Mouse (Mus musculus): ENCODE results near the gene Ccr6. TPM values are rescaled to one million over a fixed set of nuclear protein-coding genes. Genes with fewer than 3 reads are reported as not detected.

The Ccr6 gene
- 12.1 and 13.6 TPM in 2 replicates for polyA plus RNA-seq (2012; rRNA removed)

- WGBS, result 10% methylated on average over 3 of the region's 3 CpGs
- peaks cover 8% of the 10 kb centered on the region; the same call in 1 of the 2 replicates for H3K4me1 ChIP-seq (replicated peaks; ENCODE audit: control insufficient read depth, insufficient read depth, low read length)
- H3K36me3 ChIP-seq (ENCODE audit: control insufficient read depth, insufficient read depth, low read length), result no peaks in the 10 kb centered on the region
- no peak within 1 kb of the TSS for H3K27ac ChIP-seq (ENCODE audit: control insufficient read depth, insufficient read depth, low read length)
- no peaks in the 10 kb centered on the region for H3K27me3 ChIP-seq (ENCODE audit: control insufficient read depth, insufficient read depth, low read length)
- TF ChIP-seq CTCF (IDR thresholded peaks at IDR 0.05; ENCODE audit: borderline replicate concordance, control insufficient read depth, extremely low read depth, insufficient read depth, low read length, poor library complexity) (no peak), POLR2A (IDR thresholded peaks at IDR 0.05; ENCODE audit: control insufficient read depth, extremely low read depth, insufficient read depth, low read length, poor library complexity) (no peak)
- DNase-seq, result no peak
- H3K4me3 ChIP-seq (ENCODE audit: control insufficient read depth, insufficient read depth, low read length), result no peak within 1 kb of the TSS
These were observed at the start of gene Ccr6 for GRCm38 (mm10) chr17:8235743-8236142. Gene Ccr6, plus strand, starts transcription at chr17:8236043.

- Histone ChIP-seq H3K4me3 (ENCODE audit: control insufficient read depth, insufficient read depth, low read length) (no peak overlapping the region), H3K27ac (ENCODE audit: control insufficient read depth, insufficient read depth, low read length) (no peak overlapping the region), H3K36me3 (ENCODE audit: control insufficient read depth, insufficient read depth, low read length) (peaks cover 64% of the 10 kb centered on the region), H3K4me1 (replicated peaks; ENCODE audit: control insufficient read depth, insufficient read depth, low read length) (no peaks in the 10 kb centered on the region), H3K27me3 (ENCODE audit: control insufficient read depth, insufficient read depth, low read length) (no peaks in the 10 kb centered on the region)
- 97% methylated on average over 8 of the region's 8 CpGs for WGBS
- no peak for TF ChIP-seq CTCF (IDR thresholded peaks at IDR 0.05; ENCODE audit: borderline replicate concordance, control insufficient read depth, extremely low read depth, insufficient read depth, low read length, poor library complexity)
- TF ChIP-seq POLR2A (IDR thresholded peaks at IDR 0.05; ENCODE audit: control insufficient read depth, extremely low read depth, insufficient read depth, low read length, poor library complexity), result no peak
- DNase-seq, result no peak
These were observed 42.2 kb upstream of the Ccr6 start for GRCm38 (mm10) chr17:8193678-8194077.

DNA sequence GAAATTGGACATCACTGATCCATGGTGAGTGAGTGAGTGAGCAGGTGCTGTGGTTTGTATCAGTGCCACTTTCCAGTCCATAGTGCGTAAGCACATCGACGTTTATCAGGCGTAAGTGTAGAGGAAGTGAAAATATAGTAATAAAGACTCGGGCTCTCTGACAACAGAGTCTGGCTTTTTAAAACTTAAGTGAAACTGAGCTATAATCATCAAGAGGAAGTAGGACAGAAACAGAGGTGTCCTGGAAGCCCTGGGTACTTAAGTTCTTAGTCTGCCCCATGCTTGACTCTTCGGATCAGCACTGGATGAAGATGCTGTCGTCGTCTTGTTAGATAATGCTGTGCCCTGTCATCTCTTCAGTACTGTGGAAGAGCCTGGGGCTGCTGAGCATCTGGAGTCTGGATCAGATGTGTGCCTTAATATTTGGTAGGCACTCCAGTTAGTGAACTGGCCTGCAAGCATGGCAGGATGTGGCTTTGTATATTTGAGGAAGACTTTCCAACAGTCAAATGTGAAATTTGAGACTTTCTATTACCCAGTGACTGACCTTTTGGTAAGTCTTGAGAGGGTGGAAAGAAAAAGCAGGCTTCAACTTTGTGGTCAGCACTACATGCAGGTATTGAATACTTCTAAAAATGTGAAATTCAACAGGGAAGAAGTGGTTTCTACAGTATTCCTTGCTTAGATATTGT is 40.0 kb upstream of the Ccr6 start:
- H3K27me3 ChIP-seq (ENCODE audit: control insufficient read depth, insufficient read depth, low read length), result no peaks in the 10 kb centered on the region
- TF ChIP-seq POLR2A (IDR thresholded peaks at IDR 0.05; ENCODE audit: control insufficient read depth, extremely low read depth, insufficient read depth, low read length, poor library complexity) (no peak), CTCF (IDR thresholded peaks at IDR 0.05; ENCODE audit: borderline replicate concordance, control insufficient read depth, extremely low read depth, insufficient read depth, low read length, poor library complexity) (no peak)
- no peak overlapping the region for H3K4me3 ChIP-seq (ENCODE audit: control insufficient read depth, insufficient read depth, low read length)
- H3K36me3 ChIP-seq (ENCODE audit: control insufficient read depth, insufficient read depth, low read length), result peaks cover 43% of the 10 kb centered on the region
- WGBS, result 49% methylated on average over 8 of the region's 8 CpGs
- no peak overlapping the region for H3K27ac ChIP-seq (ENCODE audit: control insufficient read depth, insufficient read depth, low read length)
- no peaks in the 10 kb centered on the region for H3K4me1 ChIP-seq (replicated peaks; ENCODE audit: control insufficient read depth, insufficient read depth, low read length)
- DNase-seq, result no peak

DNA sequence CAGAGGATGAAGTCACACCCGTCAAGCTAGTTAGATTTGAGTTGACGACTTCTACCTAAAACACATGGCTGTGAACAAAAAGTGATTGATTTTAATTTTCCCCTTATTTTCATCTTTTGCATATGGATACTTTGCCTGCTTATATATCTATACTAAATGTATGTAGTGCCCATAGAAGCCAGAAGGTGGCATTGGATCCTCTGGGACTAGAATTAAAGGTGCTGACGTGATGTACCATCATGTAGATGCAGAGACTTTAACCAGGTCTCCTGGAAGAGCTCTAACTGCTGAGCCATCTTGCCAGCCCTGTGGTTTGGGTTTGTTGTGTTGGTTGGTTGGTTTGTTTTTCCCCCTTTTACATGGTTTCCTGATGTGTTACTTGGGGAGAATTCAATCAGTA is 38.2 kb upstream of the Ccr6 start:
- no peaks in the 10 kb centered on the region for H3K27me3 ChIP-seq (ENCODE audit: control insufficient read depth, insufficient read depth, low read length)
- 84% methylated on average over 3 of the region's 3 CpGs for WGBS
- no peaks in the 10 kb centered on the region for H3K4me1 ChIP-seq (replicated peaks; ENCODE audit: control insufficient read depth, insufficient read depth, low read length)
- peak; percentile 17 for DNase-seq
- TF ChIP-seq CTCF (IDR thresholded peaks at IDR 0.05; ENCODE audit: borderline replicate concordance, control insufficient read depth, extremely low read depth, insufficient read depth, low read length, poor library complexity) (no peak), POLR2A (IDR thresholded peaks at IDR 0.05; ENCODE audit: control insufficient read depth, extremely low read depth, insufficient read depth, low read length, poor library complexity) (no peak)
- peaks cover 30% of the 10 kb centered on the region for H3K36me3 ChIP-seq (ENCODE audit: control insufficient read depth, insufficient read depth, low read length)
- no peak overlapping the region for H3K4me3 ChIP-seq (ENCODE audit: control insufficient read depth, insufficient read depth, low read length)
- H3K27ac ChIP-seq (ENCODE audit: control insufficient read depth, insufficient read depth, low read length), result no peak overlapping the region

GRCm38 (mm10) chr17:8199067-8199935 is 36.5 kb upstream of the Ccr6 start:
- H3K27me3 ChIP-seq (ENCODE audit: control insufficient read depth, insufficient read depth, low read length), result no peaks in the 10 kb centered on the region
- H3K4me1 ChIP-seq (replicated peaks; ENCODE audit: control insufficient read depth, insufficient read depth, low read length), result no peaks in the 10 kb centered on the region
- no peak overlapping the region for H3K27ac ChIP-seq (ENCODE audit: control insufficient read depth, insufficient read depth, low read length)
- TF ChIP-seq CTCF (IDR thresholded peaks at IDR 0.05; ENCODE audit: borderline replicate concordance, control insufficient read depth, extremely low read depth, insufficient read depth, low read length, poor library complexity), result no peak
- TF ChIP-seq POLR2A (IDR thresholded peaks at IDR 0.05; ENCODE audit: control insufficient read depth, extremely low read depth, insufficient read depth, low read length, poor library complexity), result no peak
- no peak overlapping the region for H3K4me3 ChIP-seq (ENCODE audit: control insufficient read depth, insufficient read depth, low read length)
- DNase-seq, result no peak
- H3K36me3 ChIP-seq (ENCODE audit: control insufficient read depth, insufficient read depth, low read length), result peaks cover 17% of the 10 kb centered on the region
- 79% methylated on average over 11 of the region's 11 CpGs for WGBS

DNA sequence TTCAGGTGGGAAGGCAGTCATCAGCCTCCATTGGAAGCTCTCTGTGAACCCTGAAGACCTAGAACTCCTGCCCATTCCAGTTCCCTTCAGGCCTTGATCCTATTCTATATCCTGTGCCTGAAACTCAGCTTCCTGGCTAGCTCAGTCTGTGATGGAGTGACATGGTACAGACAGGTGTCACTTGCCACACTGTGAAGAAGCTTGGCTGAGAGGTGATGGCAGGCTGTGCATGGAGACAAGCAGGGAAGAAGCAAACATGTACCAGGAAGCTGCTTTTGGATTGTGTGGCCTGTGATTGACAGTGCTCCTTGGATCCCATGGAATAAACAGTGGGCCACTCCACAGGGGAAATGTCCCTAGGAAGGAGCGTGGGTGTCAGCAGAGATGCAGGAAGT is 35.9 kb upstream of the Ccr6 start:
- H3K36me3 ChIP-seq (ENCODE audit: control insufficient read depth, insufficient read depth, low read length), result peaks cover 10% of the 10 kb centered on the region
- no peak overlapping the region for H3K27ac ChIP-seq (ENCODE audit: control insufficient read depth, insufficient read depth, low read length)
- no peak overlapping the region for H3K4me3 ChIP-seq (ENCODE audit: control insufficient read depth, insufficient read depth, low read length)
- TF ChIP-seq POLR2A (IDR thresholded peaks at IDR 0.05; ENCODE audit: control insufficient read depth, extremely low read depth, insufficient read depth, low read length, poor library complexity) (no peak), CTCF (IDR thresholded peaks at IDR 0.05; ENCODE audit: borderline replicate concordance, control insufficient read depth, extremely low read depth, insufficient read depth, low read length, poor library complexity) (no peak)
- 96% methylated on average over 1 of the region's 1 CpGs for WGBS
- no peaks in the 10 kb centered on the region for H3K27me3 ChIP-seq (ENCODE audit: control insufficient read depth, insufficient read depth, low read length)
- H3K4me1 ChIP-seq (replicated peaks; ENCODE audit: control insufficient read depth, insufficient read depth, low read length), result no peaks in the 10 kb centered on the region
- DNase-seq, result no peak
